Mouse (Mus musculus) urinary bladder, postnatal 10 days (tissue): ENCODE measurements around the gene Pbld1.

Source experiments
- DNase-seq: peaks from one replicate; pipeline ENCODE4 v3.0.0; 2022; ENCODE audit warnings: low spot score

Pbld1 gene

DNA sequence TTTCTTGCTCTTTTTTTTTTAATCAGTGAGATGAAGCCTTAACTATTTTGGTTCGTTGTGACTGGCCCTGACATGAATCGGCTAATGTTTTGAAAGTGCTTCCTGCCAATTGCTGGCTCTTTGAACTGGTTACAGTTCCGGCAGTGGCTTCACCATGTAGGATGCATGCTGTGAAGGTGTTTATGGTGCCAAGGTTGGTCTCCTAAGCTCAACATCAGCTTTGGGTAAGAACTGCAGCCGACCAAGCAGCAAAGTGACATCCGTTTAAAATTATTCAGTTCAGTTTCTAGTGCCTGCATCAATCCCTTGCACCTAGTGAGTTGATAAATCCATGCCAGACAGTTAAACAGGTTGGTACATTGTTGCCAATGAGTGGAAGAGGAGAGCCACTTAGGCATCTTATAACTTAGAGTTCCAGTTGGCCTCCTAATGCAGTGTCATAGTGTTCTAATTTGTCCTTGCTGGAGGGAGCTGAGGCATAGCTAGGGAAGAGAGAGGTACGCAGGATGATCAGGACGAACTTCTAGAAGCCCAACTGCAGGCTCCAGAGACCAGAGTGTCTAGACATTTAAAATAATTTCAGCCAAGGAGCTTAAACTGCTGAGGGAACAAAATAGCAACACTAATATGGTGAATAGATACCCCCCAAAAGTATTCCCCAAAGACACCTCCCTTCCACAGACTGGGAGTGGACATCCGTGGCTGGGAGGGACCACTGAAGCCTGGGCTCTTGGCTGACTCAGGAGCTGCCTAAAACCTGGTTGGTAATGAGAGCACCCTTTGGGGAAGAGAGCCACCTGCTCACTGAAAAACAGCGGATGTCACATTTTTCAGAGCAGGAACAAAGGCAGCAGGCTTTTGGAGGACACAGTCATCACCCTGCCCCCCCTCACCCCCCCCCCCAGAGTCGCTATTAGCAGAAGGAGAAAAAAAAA lies 32.9 kb downstream of the Pbld1 start:
- DNase-seq = no peak

DNA sequence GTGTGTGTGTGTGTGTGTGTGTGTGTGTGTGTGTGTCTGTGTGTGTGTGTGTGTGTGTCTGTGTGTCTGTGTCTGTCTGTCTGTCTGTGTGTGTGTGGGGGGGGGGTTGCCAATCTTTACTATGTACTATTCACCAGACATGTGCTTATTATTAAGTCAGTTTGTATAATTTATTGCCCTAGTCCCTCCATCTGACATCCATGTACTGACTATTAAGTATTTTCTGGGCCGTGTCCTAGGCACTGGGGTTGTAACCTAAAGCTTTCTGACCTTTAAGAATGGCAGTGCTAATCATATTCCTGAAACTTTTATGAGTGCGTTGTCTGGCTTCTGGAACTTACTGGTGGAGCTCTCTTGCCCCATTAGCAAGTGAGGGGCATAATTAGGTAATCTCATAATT lies 36.8 kb downstream of the Pbld1 start:
- DNase-seq = no peak

DNA sequence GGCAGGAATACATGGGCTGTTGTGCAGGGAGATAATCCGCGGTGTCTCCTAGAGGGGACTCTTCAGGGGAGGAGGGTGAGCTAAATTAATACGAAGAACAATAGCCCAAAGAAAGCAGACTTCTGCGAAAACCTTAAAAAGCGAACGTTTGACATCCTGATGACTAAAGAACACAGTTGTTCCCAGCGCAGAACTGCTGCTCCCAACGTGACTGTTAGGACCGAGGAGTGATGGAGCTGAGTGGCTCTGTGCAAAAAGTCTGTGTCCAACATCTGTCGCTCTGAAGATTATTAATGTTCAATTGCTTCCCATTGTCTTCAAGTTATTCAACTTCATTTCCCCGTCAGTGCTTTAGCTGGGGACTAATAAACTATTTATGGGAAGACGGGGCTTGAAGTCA lies 38.2 kb downstream of the Pbld1 start:
- no peak for DNase-seq

DNA sequence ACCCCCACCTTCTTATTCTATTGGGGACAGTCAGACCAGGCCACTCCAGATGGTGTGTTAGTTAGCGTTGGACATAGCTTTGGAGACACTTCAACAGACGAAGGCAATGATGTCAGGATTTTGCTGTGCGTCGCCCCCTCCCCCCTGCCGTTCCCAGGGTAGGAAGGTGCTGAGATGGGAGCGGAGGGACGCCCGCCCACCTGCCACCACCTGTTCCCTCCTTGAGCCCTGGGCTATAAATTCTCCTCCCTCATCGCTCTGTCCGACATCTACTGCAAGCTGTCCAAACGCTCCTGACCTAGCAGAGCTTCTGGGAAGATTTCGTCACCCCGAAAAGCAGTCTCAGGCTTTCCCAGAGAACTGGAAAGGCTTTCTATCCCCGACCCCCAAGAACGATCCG lies 39.6 kb downstream of the Pbld1 start, which contains the start of gene Atoh7:
TSS of gene Atoh7 (plus strand) at position 131 of the 400 bp plus-strand sequence.
- no peak for DNase-seq

DNA sequence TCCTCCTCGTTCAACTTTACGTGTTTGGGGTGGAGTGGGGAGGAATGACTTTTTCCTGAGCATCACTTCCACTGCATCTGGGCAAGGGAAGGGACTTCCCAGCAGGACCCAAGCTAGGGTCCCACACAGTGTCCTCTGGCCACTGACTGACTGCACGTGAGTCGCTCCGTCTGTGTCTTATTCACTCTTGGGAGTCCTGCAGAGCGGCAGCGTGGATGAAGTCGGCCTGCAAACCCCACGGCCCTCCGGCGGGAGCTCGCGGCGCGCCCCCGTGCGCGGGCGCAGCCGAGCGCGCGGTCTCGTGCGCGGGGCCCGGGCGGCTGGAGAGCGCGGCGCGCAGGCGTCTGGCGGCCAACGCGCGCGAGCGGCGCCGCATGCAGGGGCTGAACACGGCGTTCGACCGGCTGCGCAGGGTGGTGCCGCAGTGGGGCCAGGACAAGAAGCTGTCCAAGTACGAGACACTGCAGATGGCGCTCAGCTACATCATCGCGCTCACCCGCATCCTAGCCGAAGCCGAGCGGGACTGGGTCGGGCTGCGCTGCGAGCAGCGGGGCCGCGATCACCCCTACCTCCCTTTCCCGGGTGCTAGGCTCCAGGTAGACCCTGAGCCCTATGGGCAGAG lies 40.1 kb downstream of the Pbld1 start:
- DNase-seq = no peak

DNA sequence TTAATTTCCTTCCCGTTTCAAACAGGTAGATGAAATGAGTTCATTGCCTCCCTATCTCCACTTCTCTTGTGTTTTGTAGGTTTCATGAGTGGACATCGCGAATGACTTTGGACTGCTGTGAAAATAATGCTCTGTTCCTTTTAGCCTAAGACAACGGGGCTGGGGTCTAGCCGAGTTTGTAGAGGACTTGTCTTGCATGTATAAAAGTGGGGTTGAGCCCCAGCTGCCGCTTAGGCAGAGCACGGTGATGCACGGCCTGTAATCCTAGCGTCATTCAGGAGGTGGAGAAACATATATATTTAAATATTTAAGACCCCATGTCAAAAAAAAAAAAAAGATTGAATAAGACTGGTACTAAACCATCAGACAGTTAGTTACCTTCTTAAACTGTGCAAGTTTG lies 40.7 kb downstream of the Pbld1 start:
- no peak for DNase-seq

DNA sequence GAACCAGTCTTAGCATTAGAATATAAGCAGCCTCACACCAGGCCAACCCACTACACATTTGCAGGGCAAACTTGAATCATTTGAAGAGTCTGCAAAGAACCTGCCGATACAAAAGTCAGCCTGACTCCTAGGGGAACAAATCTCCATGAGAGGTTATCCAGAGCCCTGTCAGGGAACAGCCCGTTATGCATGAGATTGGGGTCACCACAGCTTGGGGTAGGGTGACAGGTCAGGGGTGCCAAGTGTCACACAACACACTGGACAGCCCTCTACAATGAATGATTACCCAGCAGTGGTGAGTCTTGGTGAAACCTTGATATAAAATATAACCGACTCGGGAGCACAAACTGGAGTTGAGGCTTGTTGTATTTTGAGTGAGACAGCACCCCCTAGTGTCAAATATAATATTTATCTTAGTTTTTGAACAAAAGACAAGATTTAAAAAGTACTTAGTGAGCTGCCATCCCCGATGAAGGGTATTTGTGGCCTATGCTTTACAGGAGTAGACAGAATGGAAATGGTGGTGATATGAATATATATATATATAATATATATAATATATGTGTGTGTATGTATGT lies 53.2 kb downstream of the Pbld1 start:
- DNase-seq = no peak

DNA sequence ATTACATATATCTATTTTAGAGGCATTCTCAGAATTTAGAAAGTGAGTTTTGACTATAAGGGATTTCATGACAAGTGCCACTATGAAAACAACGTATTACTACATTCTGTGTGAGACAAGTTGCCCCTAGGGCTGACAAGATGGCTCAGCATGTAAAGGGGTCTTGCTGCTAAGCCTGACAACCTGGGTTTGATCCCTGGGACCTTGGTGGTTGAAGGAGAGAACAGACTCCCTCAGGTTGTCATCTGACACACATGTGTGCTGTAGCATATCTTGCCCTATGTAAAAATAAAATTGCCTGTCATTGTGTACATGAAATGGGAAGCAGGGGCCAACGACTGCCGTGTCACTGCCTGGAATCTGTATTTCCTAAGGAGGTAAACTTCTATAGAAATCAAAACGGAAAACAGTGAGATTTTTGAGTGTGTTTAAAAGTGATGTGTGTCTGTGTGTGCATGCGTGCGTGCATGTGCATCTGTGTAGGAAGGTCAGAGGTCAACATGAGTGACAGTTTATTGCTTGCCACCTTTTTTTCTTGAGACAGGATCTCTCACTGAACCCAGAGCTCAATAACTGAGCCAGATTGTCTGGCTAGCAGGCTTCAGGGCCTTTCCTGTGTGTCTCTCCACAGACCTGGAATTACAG lies 53.9 kb downstream of the Pbld1 start:
- no peak for DNase-seq

DNA sequence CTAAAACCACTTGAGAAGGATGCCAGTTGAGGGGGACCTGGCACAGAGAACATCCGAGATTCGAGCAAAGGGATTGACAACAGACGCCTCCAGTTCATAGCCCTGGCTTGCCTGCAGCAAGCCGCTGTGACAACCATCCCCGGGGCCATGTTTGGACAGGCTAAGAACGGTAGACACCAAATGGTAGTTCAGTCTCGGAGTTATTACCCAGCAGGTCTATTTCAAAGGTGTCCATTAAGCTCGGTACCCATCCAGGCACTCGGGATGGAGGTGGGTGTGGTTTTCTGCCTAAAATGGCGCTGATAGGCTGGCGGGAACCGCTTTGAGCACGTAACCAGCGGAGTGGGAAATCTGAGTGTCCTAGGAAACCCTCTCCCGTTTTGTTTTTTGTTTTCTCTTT lies 55.9 kb downstream of the Pbld1 start:
- DNase-seq = no peak

DNA sequence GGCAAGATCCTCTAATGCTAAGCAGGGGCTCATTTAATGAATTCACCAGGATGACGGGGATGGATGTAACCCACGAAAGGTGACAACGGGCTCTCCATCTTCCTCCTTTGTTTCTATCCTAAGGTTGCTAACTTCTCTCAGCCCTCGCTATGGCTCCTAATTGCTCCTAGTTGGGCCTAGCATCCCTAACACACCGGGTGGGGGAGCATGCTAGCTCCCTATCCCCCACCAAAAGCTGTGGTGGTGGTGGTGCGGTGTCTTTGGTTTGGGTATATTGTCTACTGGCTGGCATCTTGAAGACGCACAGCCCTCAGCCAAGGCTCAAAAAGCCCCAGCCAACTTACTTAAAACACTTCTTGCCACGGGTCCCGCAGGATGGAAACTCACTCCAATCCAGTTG lies 56.4 kb downstream of the Pbld1 start:
- DNase-seq = no peak

DNA sequence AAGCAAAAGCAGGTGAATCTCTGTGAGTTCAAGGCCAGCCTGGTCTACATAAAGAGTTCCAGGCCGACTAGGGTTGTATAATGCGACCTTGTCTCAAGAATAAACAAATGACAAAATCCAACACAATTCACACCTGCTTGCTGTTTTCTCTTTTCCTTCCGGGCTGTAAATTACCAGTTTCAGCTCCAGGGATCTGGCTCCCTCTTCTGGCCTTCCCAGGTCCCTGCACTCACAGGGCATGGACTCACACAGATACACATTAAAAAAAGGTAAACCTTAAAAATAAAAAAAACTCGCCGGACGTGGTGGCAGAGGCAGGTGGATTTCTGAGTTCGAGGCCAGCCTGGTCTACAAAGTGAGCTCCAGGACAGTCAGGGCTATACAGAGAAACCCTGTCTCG lies 57.6 kb downstream of the Pbld1 start:
- no peak for DNase-seq

DNA sequence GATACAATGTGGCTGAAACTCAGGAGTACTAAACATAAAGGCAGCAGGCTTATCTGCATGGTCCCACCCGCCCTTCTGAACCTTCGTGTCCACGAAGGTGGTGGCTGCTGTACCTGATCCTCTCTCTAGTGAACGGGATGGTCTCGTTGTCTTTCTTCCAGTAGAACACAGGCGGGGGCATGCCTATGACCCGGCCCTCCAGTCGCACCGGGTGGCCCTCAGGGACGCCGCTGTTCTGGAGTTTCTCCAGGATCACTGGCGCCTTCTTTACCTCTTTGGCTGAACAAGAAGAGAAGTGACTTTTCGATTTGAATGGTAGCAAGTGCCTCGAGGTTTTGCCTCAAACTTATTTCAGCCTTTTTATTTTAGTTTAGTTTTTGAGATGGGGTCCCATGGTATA lies 60.0 kb downstream of the Pbld1 start:
- no peak for DNase-seq

DNA sequence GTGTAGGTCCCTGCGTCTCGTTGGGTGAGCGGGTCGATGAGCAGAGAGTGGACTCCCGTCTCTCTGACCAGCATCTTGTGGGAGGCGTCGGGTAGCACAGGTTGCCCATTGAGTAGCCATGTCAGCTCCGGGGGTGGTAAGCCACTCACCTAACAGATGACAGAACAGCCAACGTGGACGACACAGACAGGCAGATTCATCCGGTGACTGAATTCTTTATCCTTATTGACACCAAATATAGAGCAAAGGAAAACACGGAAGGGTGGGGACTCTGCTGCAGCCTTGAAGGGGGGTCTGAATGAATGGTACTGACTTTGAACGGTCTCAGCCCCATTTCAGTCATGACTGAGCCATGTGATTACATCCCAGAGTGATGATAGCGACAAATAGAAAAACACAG lies 62.0 kb downstream of the Pbld1 start:
- DNase-seq = no peak

DNA sequence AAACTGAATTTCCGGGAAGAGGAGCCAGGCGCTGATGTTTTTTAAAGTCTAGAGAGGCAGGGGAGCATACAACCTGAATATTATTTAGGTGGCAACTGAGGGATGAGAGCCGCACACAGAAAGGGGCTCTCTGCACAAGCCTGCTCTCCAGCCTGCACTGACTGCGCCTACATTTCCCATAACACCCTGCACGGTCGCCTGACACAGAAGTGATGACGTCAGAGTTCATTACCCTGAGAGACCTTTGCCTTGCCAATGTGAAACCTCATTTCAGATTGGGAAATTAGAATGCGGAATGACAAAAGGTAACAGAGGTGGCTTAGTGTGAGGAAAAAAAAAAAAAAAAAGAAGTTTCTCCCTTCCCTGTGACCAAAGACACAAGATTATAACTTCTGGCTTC lies 62.6 kb downstream of the Pbld1 start:
- no peak for DNase-seq

DNA sequence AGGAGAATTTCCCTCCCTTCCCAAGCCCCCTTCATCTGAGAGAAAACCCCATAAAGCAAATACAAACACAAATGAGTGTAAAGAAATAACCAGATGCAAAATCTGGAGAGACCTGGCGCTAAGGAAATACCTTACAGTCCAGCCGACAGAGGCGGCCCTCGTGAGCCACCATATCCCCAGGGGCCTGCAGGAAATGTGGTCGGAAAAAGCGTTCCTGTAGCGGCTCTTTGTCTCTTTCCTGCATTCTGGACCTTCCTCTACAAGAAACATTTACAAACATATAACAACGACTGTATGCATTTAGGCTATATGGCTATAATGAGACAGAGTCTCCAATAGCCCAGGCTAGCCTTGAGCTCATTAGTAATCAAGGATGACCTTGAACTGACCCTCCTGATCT lies 63.2 kb downstream of the Pbld1 start:
- DNase-seq = no peak

DNA sequence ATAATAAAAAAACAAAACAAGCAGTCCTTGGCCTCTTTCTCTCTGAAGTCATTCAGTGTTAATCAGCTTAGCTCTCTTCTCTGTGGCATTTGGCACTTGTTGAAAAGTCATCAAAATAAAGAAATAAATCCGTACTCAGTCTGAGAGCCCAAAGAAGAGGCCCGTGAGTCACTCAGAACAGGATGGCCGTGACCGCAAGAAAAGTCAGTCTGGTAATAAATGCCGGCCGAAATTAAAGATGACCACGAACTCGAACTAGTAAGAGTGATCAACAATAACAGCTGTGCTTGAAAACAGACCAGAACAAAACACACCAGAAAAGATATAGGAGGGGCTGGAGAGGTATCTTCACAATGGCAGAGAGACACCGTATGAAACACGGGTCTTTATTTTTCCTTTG lies 64.1 kb downstream of the Pbld1 start:
- no peak for DNase-seq

DNA sequence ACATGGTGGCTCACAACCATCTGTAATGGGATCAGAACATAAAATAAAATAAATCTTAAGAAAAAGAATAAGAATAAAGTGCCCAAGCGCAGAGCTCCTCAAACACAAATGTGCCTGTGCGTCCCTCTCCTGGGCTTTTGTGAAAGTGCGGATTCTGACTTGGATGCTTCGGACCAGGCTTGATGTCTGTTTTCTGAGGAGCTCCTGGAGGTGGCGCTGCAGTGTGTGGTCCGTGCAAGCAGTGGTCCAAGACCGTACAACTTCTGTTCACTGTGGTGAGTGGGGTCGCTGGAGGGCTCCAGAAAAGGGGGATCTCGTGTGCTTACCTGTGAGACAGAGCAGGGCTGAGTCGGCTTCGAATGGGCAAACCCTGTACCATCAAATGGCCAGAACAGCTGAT lies 65.4 kb downstream of the Pbld1 start:
- no peak for DNase-seq

DNA sequence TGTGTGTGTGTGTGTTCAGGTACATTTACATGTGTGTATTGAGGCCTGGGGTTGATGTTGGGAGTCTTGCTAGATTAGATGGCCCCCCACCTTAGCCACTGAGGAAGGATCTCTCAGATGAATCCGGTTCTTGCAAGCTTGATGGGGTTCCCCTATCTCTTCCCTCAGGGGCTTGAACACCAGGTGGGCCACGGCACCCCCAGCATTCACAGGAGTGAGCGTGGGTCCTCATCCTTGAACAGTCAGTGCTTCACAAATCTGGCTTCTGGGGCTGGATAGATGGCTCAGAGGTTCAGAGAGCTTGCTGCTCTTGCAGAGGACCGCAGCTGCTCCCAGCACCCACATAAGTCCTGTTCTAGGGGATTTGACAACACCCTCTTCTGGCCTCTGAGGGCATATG lies 66.2 kb downstream of the Pbld1 start:
- DNase-seq = no peak

DNA sequence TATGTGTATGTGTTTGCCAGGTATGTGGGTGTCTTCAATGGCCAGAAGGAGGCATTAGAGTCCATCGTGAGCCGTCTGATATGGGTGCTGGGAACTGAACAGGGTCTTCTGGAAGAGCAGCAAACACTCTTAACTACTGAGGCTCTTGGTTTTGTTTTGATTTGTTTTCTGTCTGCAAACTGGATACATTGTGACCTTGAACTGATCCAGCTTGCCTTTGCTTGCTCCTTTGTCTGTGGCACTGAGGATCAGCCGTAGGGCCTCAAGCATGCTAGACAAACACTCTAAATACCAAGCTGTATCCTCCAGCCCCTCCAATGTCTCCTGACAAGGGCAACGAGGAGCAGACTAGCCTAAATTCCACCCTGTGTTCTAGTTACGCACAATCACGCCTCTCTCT lies 67.2 kb downstream of the Pbld1 start:
- DNase-seq = no peak
